Mouse (Mus musculus) heart, embryonic 12.5 days (tissue): ENCODE data around the gene Slc22a16. TPM values are rescaled to one million over a fixed set of nuclear protein-coding genes. Genes with fewer than 3 reads are reported as not detected.

Experiments used
- ATAC-seq: fragments of 200-750 bp; cut with Nextera tagmentation; 2 replicates; pipeline ENCODE4 v1.8.0; 2017; ENCODE audit warnings: moderate TSS enrichment, moderate library complexity; ENCODE audit not compliant: insufficient number of reproducible peaks, low FRiP score
- H3K27ac ChIP-seq: fragments of 300-500 bp; sonication (generic); 2 replicates; pipeline ENCODE4 v1.5.1; 2016; ENCODE audit warnings: mild to moderate bottlenecking, moderate library complexity; ENCODE audit not compliant: poor library complexity, severe bottlenecking
- H3K27me3 ChIP-seq: fragments of 300-500 bp; sonication (generic); replicated peaks from 2 replicates; pipeline ENCODE4 v1.6.1; 2016; ENCODE audit warnings: mild to moderate bottlenecking, moderate library complexity
- H3K36me3 ChIP-seq: fragments of 300-500 bp; sonication (generic); 2 replicates; pipeline ENCODE4 v1.6.1; 2016; ENCODE audit warnings: mild to moderate bottlenecking, moderate library complexity
- H3K4me1 ChIP-seq: fragments of 300-500 bp; sonication (generic); replicated peaks from 2 replicates; pipeline ENCODE4 v1.6.1; 2016; ENCODE audit warnings: mild to moderate bottlenecking
- H3K4me2 ChIP-seq: fragments of 300-500 bp; sonication (generic); 2 replicates; pipeline ENCODE4 v1.6.1; 2016; ENCODE audit warnings: mild to moderate bottlenecking, moderate library complexity
- H3K4me3 ChIP-seq: fragments of 300-500 bp; sonication (generic); 2 replicates; pipeline ENCODE4 v1.5.1; 2016; ENCODE audit warnings: mild to moderate bottlenecking
- H3K9ac ChIP-seq: fragments of 300-500 bp; sonication (generic); 2 replicates; pipeline ENCODE4 v1.6.1; 2016; ENCODE audit warnings: mild to moderate bottlenecking, moderate library complexity
- H3K9me3 ChIP-seq: fragments of 300-500 bp; sonication (generic); replicated peaks from 2 replicates; pipeline ENCODE4 v1.6.1; 2016; ENCODE audit warnings: mild to moderate bottlenecking, moderate library complexity
- WGBS: fragments of 180-500 bp; shearing (Covaris S2); methylation state at CpG from one replicate; pipeline ENCODE4 v1.1.7; 2016; 5-methylcytosine and 5-hydroxymethylcytosine counted together
- polyA plus RNA-seq: library from polyadenylated mRNA; unstranded; fragments of >200 nt; fragmentation: Nextera tagmentation; extraction: Ambion mirVana; gene quantifications from 2 replicates; pipeline ENCODE4 v1.2.1, GENCODE M21; 2016

Gene Slc22a16
- polyA plus RNA-seq, 1 experiment from 2014 or later = not detected

DNA sequence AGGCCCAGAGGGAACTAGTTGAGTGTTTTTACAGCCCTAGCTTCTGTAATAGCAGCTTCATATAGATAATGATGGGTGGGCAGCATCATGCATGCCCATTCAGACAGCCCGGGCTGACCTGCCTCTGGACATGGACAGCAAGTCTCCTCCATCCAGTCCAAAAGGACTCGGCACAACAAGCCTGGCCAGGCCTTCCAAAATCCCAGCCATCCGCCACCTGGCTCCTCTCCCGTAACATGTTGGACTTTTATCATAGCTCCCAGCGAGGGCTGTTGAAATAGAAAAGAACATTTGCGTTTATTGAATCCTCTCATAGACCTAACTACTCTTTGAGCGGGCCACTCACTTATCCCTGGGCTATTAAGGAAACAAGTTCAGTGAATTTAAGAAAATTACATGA, 71.8 kb downstream of the Slc22a16 start:
- no peak for ATAC-seq
- H3K4me1 ChIP-seq = peaks cover 18% of the 10 kb centered on the region
- H3K9ac ChIP-seq = no peak overlapping the region
- no peak overlapping the region for H3K4me3 ChIP-seq
- no peak overlapping the region for H3K4me2 ChIP-seq
- H3K27me3 ChIP-seq = no peaks in the 10 kb centered on the region
- H3K36me3 ChIP-seq = no peaks in the 10 kb centered on the region
- peaks cover 11% of the 10 kb centered on the region for H3K9me3 ChIP-seq
- WGBS = 83% methylated on average over 7 of the region's 7 CpGs
- no peak overlapping the region for H3K27ac ChIP-seq

GRCm38 (mm10) chr10:40643126-40643525, 73.0 kb downstream of the Slc22a16 start:
- Histone ChIP-seq H3K27ac (no peak overlapping the region), H3K36me3 (no peaks in the 10 kb centered on the region), H3K27me3 (no peaks in the 10 kb centered on the region), H3K9me3 (peaks cover 13% of the 10 kb centered on the region), H3K4me3 (no peak overlapping the region), H3K4me2 (no peak overlapping the region), H3K9ac (no peak overlapping the region), H3K4me1 (peaks cover 8% of the 10 kb centered on the region)
- WGBS = 64% methylated on average over 5 of the region's 5 CpGs
- ATAC-seq = no peak

DNA sequence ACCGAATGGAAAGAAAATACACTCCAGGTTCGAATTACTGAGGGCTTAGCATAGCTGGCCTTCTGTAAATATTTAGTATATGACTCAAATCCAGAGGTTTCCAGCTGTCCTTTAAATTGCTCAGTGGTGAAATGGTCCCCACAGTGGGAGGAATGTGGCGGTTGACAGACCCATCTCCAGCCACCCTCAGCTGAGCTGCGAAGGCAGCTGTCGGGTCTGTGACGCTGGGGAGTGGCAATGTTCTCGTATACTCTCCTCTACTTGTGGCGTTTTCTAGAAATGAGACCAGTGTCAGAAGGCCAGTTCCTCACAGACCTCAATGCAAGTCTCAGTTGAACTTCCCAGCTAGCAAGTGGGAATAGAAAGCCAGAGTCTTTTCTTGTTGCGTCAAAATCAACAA, 74.3 kb downstream of the Slc22a16 start:
- 62% methylated on average over 9 of the region's 9 CpGs for WGBS
- ATAC-seq = no peak

DNA sequence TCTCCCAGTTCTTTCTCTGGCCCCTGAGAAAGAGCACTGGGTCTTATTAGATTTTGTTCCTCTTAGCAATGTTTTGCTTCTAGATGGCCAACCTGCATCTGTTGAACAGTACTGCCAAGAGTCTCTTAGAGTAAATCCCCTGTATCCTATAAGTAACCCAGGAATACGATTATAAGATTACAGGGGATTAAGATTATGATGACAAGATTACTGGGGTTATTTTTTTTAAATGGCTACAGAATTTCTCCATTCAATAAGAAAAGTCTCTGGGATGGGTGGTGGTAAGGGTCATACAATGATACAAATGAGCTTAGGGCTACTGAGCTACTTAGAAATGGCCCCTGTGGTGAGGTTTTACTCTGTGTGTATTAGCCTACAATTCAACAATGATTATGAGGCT, 75.2 kb downstream of the Slc22a16 start:
- 68% methylated on average over 1 of the region's 1 CpGs for WGBS
- no peak for ATAC-seq
- no peaks in the 10 kb centered on the region for H3K27me3 ChIP-seq

More for the DNA sequence above, 74.3 kb downstream of the Slc22a16 start:
- Histone ChIP-seq H3K27me3 (no peaks in the 10 kb centered on the region), H3K9ac (no peak overlapping the region), H3K4me2 (no peak overlapping the region), H3K4me3 (no peak overlapping the region), H3K4me1 (no peaks in the 10 kb centered on the region), H3K9me3 (peaks cover 13% of the 10 kb centered on the region), H3K27ac (no peak overlapping the region), H3K36me3 (no peaks in the 10 kb centered on the region)

GRCm38 (mm10) chr10:40648776-40649175, 78.6 kb downstream of the Slc22a16 start:
- ATAC-seq = no peak
- Histone ChIP-seq H3K4me3 (no peak overlapping the region), H3K27me3 (no peaks in the 10 kb centered on the region), H3K4me2 (no peak overlapping the region), H3K27ac (no peak overlapping the region), H3K36me3 (no peaks in the 10 kb centered on the region), H3K9me3 (peaks cover 13% of the 10 kb centered on the region), H3K4me1 (no peaks in the 10 kb centered on the region), H3K9ac (no peak overlapping the region)
- 81% methylated on average over 12 of the region's 12 CpGs for WGBS

More for the DNA sequence above, 75.2 kb downstream of the Slc22a16 start:
- H3K27ac ChIP-seq = no peak overlapping the region
- peaks cover 13% of the 10 kb centered on the region for H3K9me3 ChIP-seq
- H3K4me1 ChIP-seq = no peaks in the 10 kb centered on the region
- no peaks in the 10 kb centered on the region for H3K36me3 ChIP-seq
- H3K4me3 ChIP-seq = no peak overlapping the region
- H3K9ac ChIP-seq = no peak overlapping the region
- H3K4me2 ChIP-seq = no peak overlapping the region

GRCm38 (mm10) chr10:40649634-40650033, 79.5 kb downstream of the Slc22a16 start:
- Histone ChIP-seq H3K36me3 (no peaks in the 10 kb centered on the region), H3K9me3 (peaks cover 13% of the 10 kb centered on the region), H3K27me3 (no peaks in the 10 kb centered on the region), H3K4me3 (no peak overlapping the region), H3K4me1 (no peaks in the 10 kb centered on the region), H3K4me2 (no peak overlapping the region), H3K27ac (no peak overlapping the region), H3K9ac (no peak overlapping the region)
- no peak for ATAC-seq
- 23% methylated on average over 4 of the region's 4 CpGs for WGBS

DNA sequence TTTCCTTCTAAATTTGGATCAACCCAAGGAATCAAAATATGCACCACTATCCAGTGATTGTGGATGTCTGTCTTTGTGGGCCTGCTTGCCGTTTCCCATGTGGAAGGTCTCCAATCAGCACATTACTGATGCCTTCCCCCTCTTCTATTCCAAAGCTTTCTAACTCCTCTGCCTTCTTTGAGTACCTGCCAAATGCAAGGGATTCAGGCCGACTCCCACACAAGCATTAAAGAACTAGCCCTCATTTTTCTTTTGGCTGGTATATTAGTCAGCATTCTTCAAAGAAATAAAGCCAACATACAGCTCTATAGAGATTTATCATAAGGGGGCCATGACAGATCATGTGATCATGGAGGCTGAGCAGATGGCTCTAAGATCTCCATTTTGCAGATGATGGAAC, 81.5 kb downstream of the Slc22a16 start:
- 59% methylated on average over 2 of the region's 2 CpGs for WGBS
- no peaks in the 10 kb centered on the region for H3K27me3 ChIP-seq
- H3K4me3 ChIP-seq = no peak overlapping the region
- H3K27ac ChIP-seq = no peak overlapping the region
- no peaks in the 10 kb centered on the region for H3K4me1 ChIP-seq
- peaks cover 3% of the 10 kb centered on the region; the same call in 1 of the 2 replicates for H3K9me3 ChIP-seq
- no peaks in the 10 kb centered on the region for H3K36me3 ChIP-seq
- ATAC-seq = no peak
- H3K9ac ChIP-seq = no peak overlapping the region
- no peak overlapping the region for H3K4me2 ChIP-seq

Other genes with a start within 250 kb of the Slc22a16 start
- 9.5 and 11.2 TPM in 2 replicates for gene Cdk19, start 230.8 kb upstream of the Slc22a16 start, polyA plus RNA-seq
- gene Ddo, start 59.7 kb downstream of the Slc22a16 start, polyA plus RNA-seq = 10.1 and 10.6 TPM in 2 replicates
- 2.5 and 3.0 TPM in 2 replicates for gene Mettl24, start 112.9 kb downstream of the Slc22a16 start, polyA plus RNA-seq